Mouse (Mus musculus): ENCODE results near the gene Gnb2. TPM values are rescaled to one million over a fixed set of nuclear protein-coding genes. Genes with fewer than 3 reads are reported as not detected.

Gnb2 gene
- polyA plus RNA-seq, 1 experiment = 1,063 TPM

- no peak for DNase-seq
- H3K4me1 ChIP-seq (ENCODE audit: control insufficient read depth, insufficient read depth, low read length) = no peaks in the 10 kb centered on the region
- no peak for TF ChIP-seq CTCF (IDR thresholded peaks at IDR 0.05; ENCODE audit: insufficient read depth, low read length)
- TF ChIP-seq POLR2A (IDR thresholded peaks at IDR 0.05; ENCODE audit: borderline replicate concordance, extremely low read depth, low read depth, low read length) = no peak
- WGBS = 50% methylated on average over 13 of the region's 13 CpGs
- H3K4me3 ChIP-seq (replicated peaks; ENCODE audit: extremely low read depth, low read depth, low read length) = no peak overlapping the region
Observed at GRCm38 (mm10) chr5:137493831-137494230, 39.5 kb downstream of the Gnb2 start.

GRCm38 (mm10) chr5:137491559-137491958 is 41.8 kb downstream of the Gnb2 start:
- no peaks in the 10 kb centered on the region for H3K4me1 ChIP-seq (ENCODE audit: control insufficient read depth, insufficient read depth, low read length)
- no peak for DNase-seq
- no peak overlapping the region for H3K4me3 ChIP-seq (replicated peaks; ENCODE audit: extremely low read depth, low read depth, low read length)
- WGBS = 46% methylated on average over 4 of the region's 4 CpGs
- TF ChIP-seq CTCF (IDR thresholded peaks at IDR 0.05; ENCODE audit: insufficient read depth, low read length) (no peak), POLR2A (IDR thresholded peaks at IDR 0.05; ENCODE audit: borderline replicate concordance, extremely low read depth, low read depth, low read length) (no peak)

GRCm38 (mm10) chr5:137487616-137488015 is 45.7 kb downstream of the Gnb2 start:
- TF ChIP-seq CTCF (IDR thresholded peaks at IDR 0.05; ENCODE audit: insufficient read depth, low read length) (no peak), POLR2A (IDR thresholded peaks at IDR 0.05; ENCODE audit: borderline replicate concordance, extremely low read depth, low read depth, low read length) (no peak)
- H3K4me1 ChIP-seq (ENCODE audit: control insufficient read depth, insufficient read depth, low read length) = no peaks in the 10 kb centered on the region
- no peak for DNase-seq
- no peak overlapping the region for H3K4me3 ChIP-seq (replicated peaks; ENCODE audit: extremely low read depth, low read depth, low read length)
- 87% methylated on average over 7 of the region's 7 CpGs for WGBS

GRCm38 (mm10) chr5:137485851-137486155 is 47.5 kb downstream of the Gnb2 start:
- no peak for TF ChIP-seq CTCF (IDR thresholded peaks at IDR 0.05; ENCODE audit: insufficient read depth, low read length)
- no peak for TF ChIP-seq POLR2A (IDR thresholded peaks at IDR 0.05; ENCODE audit: borderline replicate concordance, extremely low read depth, low read depth, low read length)
- H3K4me1 ChIP-seq (ENCODE audit: control insufficient read depth, insufficient read depth, low read length) = no peaks in the 10 kb centered on the region
- DNase-seq = no peak
- 7% methylated on average over 17 of the region's 17 CpGs for WGBS
- no peak overlapping the region for H3K4me3 ChIP-seq (replicated peaks; ENCODE audit: extremely low read depth, low read depth, low read length)

- DNase-seq = no peak
- Histone ChIP-seq H3K4me1 (ENCODE audit: control insufficient read depth, insufficient read depth, low read length) (no peaks in the 10 kb centered on the region), H3K4me3 (replicated peaks; ENCODE audit: extremely low read depth, low read depth, low read length) (no peak overlapping the region)
- WGBS = 19% methylated on average over 30 of the region's 30 CpGs
- TF ChIP-seq POLR2A (IDR thresholded peaks at IDR 0.05; ENCODE audit: borderline replicate concordance, extremely low read depth, low read depth, low read length) (no peak), CTCF (IDR thresholded peaks at IDR 0.05; ENCODE audit: insufficient read depth, low read length) (no peak)
Observed at GRCm38 (mm10) chr5:137485071-137485850, 48.0 kb downstream of the Gnb2 start.

- TF ChIP-seq CTCF (IDR thresholded peaks at IDR 0.05; ENCODE audit: insufficient read depth, low read length) (no peak), POLR2A (IDR thresholded peaks at IDR 0.05; ENCODE audit: borderline replicate concordance, extremely low read depth, low read depth, low read length) (no peak)
- no peaks in the 10 kb centered on the region for H3K4me1 ChIP-seq (ENCODE audit: control insufficient read depth, insufficient read depth, low read length)
- H3K4me3 ChIP-seq (replicated peaks; ENCODE audit: extremely low read depth, low read depth, low read length) = no peak overlapping the region
- WGBS = 38% methylated on average over 8 of the region's 8 CpGs
- no peak for DNase-seq
Observed at GRCm38 (mm10) chr5:137481897-137482296, 51.4 kb downstream of the Gnb2 start.

- DNase-seq = peak; percentile 73
- no peak overlapping the region for H3K4me3 ChIP-seq (replicated peaks; ENCODE audit: extremely low read depth, low read depth, low read length)
- H3K4me1 ChIP-seq (ENCODE audit: control insufficient read depth, insufficient read depth, low read length) = no peaks in the 10 kb centered on the region
- no peak for TF ChIP-seq POLR2A (IDR thresholded peaks at IDR 0.05; ENCODE audit: borderline replicate concordance, extremely low read depth, low read depth, low read length)
- TF ChIP-seq CTCF (IDR thresholded peaks at IDR 0.05; ENCODE audit: insufficient read depth, low read length) = peak; percentile 50
Observed at GRCm38 (mm10) chr5:137481138-137481537, 52.2 kb downstream of the Gnb2 start.

Other genes with a start within 250 kb of the Gnb2 start
- gene Ache, start 246.0 kb downstream of the Gnb2 start, polyA plus RNA-seq (2012; rRNA removed) = 2.0 and 3.3 TPM in 2 replicates
- gene Ufsp1, start 238.9 kb downstream of the Gnb2 start, polyA plus RNA-seq (2012; rRNA removed) = 7.0 and 7.1 TPM in 2 replicates
- 107 and 136 TPM in 2 replicates for gene Srrt, start 225.8 kb downstream of the Gnb2 start, polyA plus RNA-seq (2012; rRNA removed)
- 52.6 and 55.2 TPM in 2 replicates for gene Trip6, start 219.1 kb downstream of the Gnb2 start, polyA plus RNA-seq (2012; rRNA removed)
- 22.5 and 24.1 TPM in 2 replicates for gene Slc12a9, start 199.9 kb downstream of the Gnb2 start, polyA plus RNA-seq (2012; rRNA removed)
- gene Ephb4, start 183.4 kb downstream of the Gnb2 start, polyA plus RNA-seq (2012; rRNA removed) = 105 and 123 TPM in 2 replicates
- 0.45 and 0.83 TPM in 2 replicates for gene Zan, start 56.4 kb downstream of the Gnb2 start, polyA plus RNA-seq (2012; rRNA removed)
- 28.4 and 32.4 TPM in 2 replicates for gene Pop7, start 31.0 kb downstream of the Gnb2 start, polyA plus RNA-seq (2012; rRNA removed)
- 37.0 and 45.3 TPM in 2 replicates for gene Gigyf1, start 15.0 kb downstream of the Gnb2 start, polyA plus RNA-seq (2012; rRNA removed)
- gene Epo, start 268 bp downstream of the Gnb2 start, polyA plus RNA-seq (2012; rRNA removed) = not detected in 2 replicates
- gene Actl6b, start 20.0 kb upstream of the Gnb2 start, polyA plus RNA-seq (2012; rRNA removed) = 0.07 TPM in 1 of 2 replicates, not detected in the other
- 0.54 and 0.69 TPM in 2 replicates for gene Tfr2, start 36.3 kb upstream of the Gnb2 start, polyA plus RNA-seq (2012; rRNA removed)
- gene Mospd3, start 67.5 kb upstream of the Gnb2 start, polyA plus RNA-seq (2012; rRNA removed) = 89.1 and 103 TPM in 2 replicates
- 280 and 290 TPM in 2 replicates for gene Pcolce, start 80.3 kb upstream of the Gnb2 start, polyA plus RNA-seq (2012; rRNA removed)
- 0.89 and 1.0 TPM in 2 replicates for gene Fbxo24, start 95.5 kb upstream of the Gnb2 start, polyA plus RNA-seq (2012; rRNA removed)
- 79.4 and 105 TPM in 2 replicates for gene Lrch4, start 95.6 kb upstream of the Gnb2 start, polyA plus RNA-seq (2012; rRNA removed)
- gene Gm20605, start 95.7 kb upstream of the Gnb2 start, polyA plus RNA-seq (2012; rRNA removed) = 63.8 and 65.2 TPM in 2 replicates
- gene Sap25, start 107.8 kb upstream of the Gnb2 start, polyA plus RNA-seq (2012; rRNA removed) = 150 and 162 TPM in 2 replicates
- gene Irs3, start 112.2 kb upstream of the Gnb2 start, polyA plus RNA-seq (2012; rRNA removed) = 3.6 and 4.4 TPM in 2 replicates
- gene Agfg2, start 151.2 kb upstream of the Gnb2 start, polyA plus RNA-seq (2012; rRNA removed) = 22.4 and 24.3 TPM in 2 replicates
- 2.3 and 2.4 TPM in 2 replicates for gene Nyap1, start 208.1 kb upstream of the Gnb2 start, polyA plus RNA-seq (2012; rRNA removed)
- 103 and 110 TPM in 2 replicates for gene Tsc22d4, start 212.2 kb upstream of the Gnb2 start, polyA plus RNA-seq (2012; rRNA removed)
- 32.7 and 46.7 TPM in 2 replicates for gene Ppp1r35, start 245.3 kb upstream of the Gnb2 start, polyA plus RNA-seq (2012; rRNA removed)

All from lung, adult 2 months (tissue).